Mouse (Mus musculus): ENCODE measurements around the gene Trim71. TPM values are rescaled to one million over a fixed set of nuclear protein-coding genes. Genes with fewer than 3 reads are reported as not detected.
"Not testable (repeated sequence)": the region's sequence is repeated elsewhere in the genome, so short reads cannot be mapped to it uniquely, and the experiment has no call there.

Trim71 gene
- total RNA-seq, 2 experiments from 2014 or later: not detected

GRCm38 (mm10) chr9:114527085-114527484, 37.1 kb downstream of the Trim71 start:
- ATAC-seq (ENCODE audit: poor library complexity, severe bottlenecking): no peak

GRCm38 (mm10) chr9:114526581-114526980, 37.6 kb downstream of the Trim71 start:
- no peak for ATAC-seq (ENCODE audit: poor library complexity, severe bottlenecking)

- ATAC-seq (ENCODE audit: poor library complexity, severe bottlenecking): no peak
Observed at GRCm38 (mm10) chr9:114525891-114526290, 38.3 kb downstream of the Trim71 start.

GRCm38 (mm10) chr9:114525073-114525633, 39.0 kb downstream of the Trim71 start:
- ATAC-seq (ENCODE audit: poor library complexity, severe bottlenecking): no peak

- no peak for ATAC-seq (ENCODE audit: poor library complexity, severe bottlenecking)
Observed at GRCm38 (mm10) chr9:114522501-114522900, 41.7 kb downstream of the Trim71 start.

- no peak for ATAC-seq (ENCODE audit: poor library complexity, severe bottlenecking)
Observed at GRCm38 (mm10) chr9:114522041-114522440, 42.1 kb downstream of the Trim71 start.

- ATAC-seq (ENCODE audit: poor library complexity, severe bottlenecking): not testable (repeated sequence)
Observed at GRCm38 (mm10) chr9:114520529-114520928, 43.6 kb downstream of the Trim71 start.

GRCm38 (mm10) chr9:114518812-114519477, 45.2 kb downstream of the Trim71 start:
- no peak for ATAC-seq (ENCODE audit: poor library complexity, severe bottlenecking)

- no peak for ATAC-seq (ENCODE audit: poor library complexity, severe bottlenecking)
Observed at GRCm38 (mm10) chr9:114517924-114518497, 46.2 kb downstream of the Trim71 start.

- ATAC-seq (ENCODE audit: poor library complexity, severe bottlenecking): no peak
Observed at GRCm38 (mm10) chr9:114515364-114515763, 48.8 kb downstream of the Trim71 start, which contains the start of gene C130032M10Rik. TSS of gene C130032M10Rik (plus strand) at chr9:114515697.

- no peak for ATAC-seq (ENCODE audit: poor library complexity, severe bottlenecking)
Observed at GRCm38 (mm10) chr9:114512831-114513230, 51.3 kb downstream of the Trim71 start.

GRCm38 (mm10) chr9:114509785-114510184, 54.4 kb downstream of the Trim71 start:
- peak; percentile 44 for ATAC-seq (ENCODE audit: poor library complexity, severe bottlenecking)

GRCm38 (mm10) chr9:114507421-114507820, 56.7 kb downstream of the Trim71 start:
- ATAC-seq (ENCODE audit: poor library complexity, severe bottlenecking): peak; percentile 76

GRCm38 (mm10) chr9:114506564-114506963, 57.6 kb downstream of the Trim71 start:
- no peak for ATAC-seq (ENCODE audit: poor library complexity, severe bottlenecking)

GRCm38 (mm10) chr9:114504816-114505215, 59.4 kb downstream of the Trim71 start, which contains the start of gene Ccr4:
TSS of gene Ccr4 (minus strand) at chr9:114504916.
- ATAC-seq (ENCODE audit: poor library complexity, severe bottlenecking): no peak

- ATAC-seq (ENCODE audit: poor library complexity, severe bottlenecking): no peak
Observed at GRCm38 (mm10) chr9:114502711-114503427, 61.3 kb downstream of the Trim71 start.

GRCm38 (mm10) chr9:114501913-114502312, 62.3 kb downstream of the Trim71 start:
- ATAC-seq (ENCODE audit: poor library complexity, severe bottlenecking): no peak

GRCm38 (mm10) chr9:114501111-114501510, 63.1 kb downstream of the Trim71 start:
- peak; percentile 52 for ATAC-seq (ENCODE audit: poor library complexity, severe bottlenecking)

GRCm38 (mm10) chr9:114499783-114500515, 64.2 kb downstream of the Trim71 start:
- ATAC-seq (ENCODE audit: poor library complexity, severe bottlenecking): peak; percentile 45

GRCm38 (mm10) chr9:114498218-114498617, 66.0 kb downstream of the Trim71 start:
- ATAC-seq (ENCODE audit: poor library complexity, severe bottlenecking): peak; percentile 73

- no peak for ATAC-seq (ENCODE audit: poor library complexity, severe bottlenecking)
Observed at GRCm38 (mm10) chr9:114496469-114496868, 67.7 kb downstream of the Trim71 start.
